Mouse (Mus musculus) megakaryocyte, embryonic 14.5 days (primary cell): Measurements from ENCODE around the gene Utrn. TPM values are rescaled to one million over a fixed set of nuclear protein-coding genes. Genes with fewer than 3 reads are reported as not detected.

Experiments
- H3K27me3 ChIP-seq: replicated peaks from 2 replicates; pipeline ENCODE3; 2012; ENCODE audit warnings: inconsistent platforms
- H3K36me3 ChIP-seq: replicated peaks from 2 replicates; pipeline ENCODE3; 2012; ENCODE audit warnings: low read length, inconsistent platforms, mixed read lengths
- H3K4me1 ChIP-seq: 2 replicates; pipeline ENCODE4 v1.6.1; 2012; ENCODE audit warnings: inconsistent platforms
- H3K4me3 ChIP-seq: replicated peaks from 2 replicates; pipeline ENCODE3; 2012; ENCODE audit warnings: moderate library complexity, mild to moderate bottlenecking, inconsistent platforms
- H3K9me3 ChIP-seq: 2 replicates; pipeline ENCODE4 v1.6.1; 2012; ENCODE audit warnings: inconsistent platforms
- FLI1 ChIP-seq: IDR thresholded peaks from 2 replicates; pipeline ENCODE4 v1.6.1; 2012; ENCODE audit warnings: low read length, inconsistent platforms, mixed read lengths
- GATA1 ChIP-seq: IDR thresholded peaks from 3 replicates; pipeline ENCODE4 v1.6.1; 2012; ENCODE audit warnings: mixed read lengths, low read length, inconsistent platforms, borderline replicate concordance
- polyA plus RNA-seq: library from polyadenylated mRNA; stranded (reverse); fragments of >175 nt; gene quantifications from 2 replicates; pipeline ENCODE4 v1.2.3, GENCODE M21; 2012; ENCODE audit warnings: low replicate concordance; ENCODE audit not compliant: insufficient read depth

Gene Utrn
- polyA plus RNA-seq, 1 experiment, result 6.1 TPM

DNA sequence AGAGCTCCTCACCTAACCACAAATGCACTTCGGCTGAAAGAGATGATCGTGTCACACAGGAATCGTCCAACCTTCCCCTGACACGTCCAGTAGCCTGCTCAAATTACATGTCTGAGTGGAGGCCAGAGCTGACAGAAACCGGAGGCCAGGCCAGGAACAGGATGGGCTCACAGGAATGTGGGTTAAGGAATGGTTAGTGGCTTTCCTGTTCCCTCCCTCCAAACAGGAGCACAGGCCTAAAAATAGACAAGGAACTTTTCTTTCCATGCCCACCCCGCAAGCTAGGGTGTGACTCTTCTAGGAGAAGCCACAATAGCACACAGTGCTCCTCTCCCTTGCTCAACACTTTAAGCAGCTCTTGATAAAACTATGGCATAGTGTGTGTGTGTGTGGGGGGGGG lies 174.4 kb downstream of the Utrn start:
- no peaks in the 10 kb centered on the region for H3K27me3 ChIP-seq
- H3K36me3 ChIP-seq, result peaks cover 57% of the 10 kb centered on the region
- peak overlapping the region; percentile 80 for H3K4me3 ChIP-seq
- H3K9me3 ChIP-seq, result no peaks in the 10 kb centered on the region
- H3K4me1 ChIP-seq, result peaks cover 81% of the 10 kb centered on the region
- TF ChIP-seq GATA1 (no peak), FLI1 (peak; percentile 43; the same call in 1 of the 2 replicates)

DNA sequence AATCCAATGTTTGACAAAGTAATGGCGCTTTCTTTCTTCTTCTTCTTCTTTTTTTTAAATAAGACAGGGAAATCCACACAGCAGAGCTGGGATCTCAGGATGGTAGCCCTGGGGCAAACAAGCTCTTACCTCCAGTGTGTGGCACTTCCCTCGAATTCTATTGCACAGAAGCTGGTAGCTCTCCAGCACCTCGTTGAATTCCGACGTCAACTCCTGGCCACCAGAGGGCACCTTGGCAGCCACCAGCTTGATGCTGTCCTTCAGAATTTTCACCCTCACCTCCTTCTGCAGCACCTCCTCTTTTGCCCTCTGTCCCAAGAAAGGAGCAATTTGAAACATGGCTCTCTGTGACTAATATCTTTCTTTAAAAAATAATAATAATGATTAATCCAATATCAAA lies 178.6 kb downstream of the Utrn start:
- TF ChIP-seq GATA1, result no peak
- no peak for TF ChIP-seq FLI1

DNA sequence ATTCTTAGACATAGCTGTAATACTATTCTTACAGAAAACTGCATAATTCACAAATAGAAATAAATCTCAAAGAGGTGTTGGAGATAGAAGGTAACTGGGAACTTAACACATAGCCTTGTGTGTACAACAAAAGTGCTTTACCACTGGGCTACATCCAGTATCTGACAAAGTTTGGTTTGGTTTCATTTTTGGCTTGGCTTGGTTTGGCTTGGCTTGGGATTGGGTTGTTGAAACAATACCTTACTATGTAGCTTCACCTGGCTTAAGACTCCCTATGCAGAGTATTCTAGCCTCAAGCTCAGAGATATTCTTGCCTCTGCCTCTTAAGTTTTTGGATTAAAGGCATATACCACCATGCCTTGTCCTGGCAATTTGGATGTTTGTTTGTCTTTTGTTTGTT lies 183.5 kb downstream of the Utrn start:
- Histone ChIP-seq H3K9me3 (no peaks in the 10 kb centered on the region), H3K36me3 (peaks cover 88% of the 10 kb centered on the region), H3K4me1 (peaks cover 19% of the 10 kb centered on the region), H3K27me3 (no peaks in the 10 kb centered on the region), H3K4me3 (no peak overlapping the region)
- TF ChIP-seq FLI1 (no peak), GATA1 (no peak)

More for the DNA sequence above, 178.6 kb downstream of the Utrn start:
- Histone ChIP-seq H3K4me1 (peaks cover 57% of the 10 kb centered on the region), H3K36me3 (peaks cover 57% of the 10 kb centered on the region), H3K4me3 (no peak overlapping the region), H3K27me3 (no peaks in the 10 kb centered on the region), H3K9me3 (no peaks in the 10 kb centered on the region)

DNA sequence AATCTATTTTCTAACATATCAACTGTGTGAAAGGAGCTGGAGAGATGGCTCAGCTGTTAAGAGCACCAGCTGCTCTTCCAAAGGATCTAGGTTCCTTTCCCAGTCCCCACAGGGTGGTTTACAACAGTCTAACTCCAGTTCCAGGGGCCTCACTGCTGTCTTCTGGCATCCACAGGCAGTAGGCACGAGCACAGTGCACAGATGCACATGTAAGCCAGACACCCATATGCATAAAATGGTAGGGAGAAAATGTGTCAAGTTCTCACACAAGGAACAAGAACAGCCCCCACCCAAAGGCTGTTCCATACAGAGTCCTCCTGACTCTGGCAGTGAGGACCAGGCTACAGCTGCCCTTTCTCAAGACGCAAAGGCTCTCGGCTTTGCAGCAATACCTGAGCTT lies 185.1 kb downstream of the Utrn start:
- Histone ChIP-seq H3K27me3 (no peaks in the 10 kb centered on the region), H3K4me1 (peaks cover 16% of the 10 kb centered on the region), H3K36me3 (peaks cover 90% of the 10 kb centered on the region), H3K4me3 (no peak overlapping the region), H3K9me3 (no peaks in the 10 kb centered on the region)
- no peak for TF ChIP-seq GATA1
- no peak for TF ChIP-seq FLI1

DNA sequence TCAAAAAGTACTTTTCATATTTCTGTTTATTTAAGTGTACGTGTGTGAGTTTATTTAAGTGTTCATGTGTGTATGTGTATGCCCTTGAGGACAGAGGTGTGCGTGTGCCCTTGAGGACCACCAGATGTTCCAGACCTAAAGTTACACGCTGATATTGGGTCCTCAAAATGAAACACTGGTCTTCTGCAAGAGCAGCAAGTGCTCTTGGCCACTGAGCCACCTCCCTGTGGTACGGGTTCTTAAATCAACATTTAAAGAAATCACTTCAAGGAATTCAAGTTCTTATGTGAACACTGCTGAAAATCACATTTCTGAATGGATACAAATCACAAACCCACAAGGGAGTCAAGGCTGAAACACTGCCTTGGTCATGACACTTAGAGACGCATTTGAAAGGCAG lies 195.9 kb downstream of the Utrn start:
- TF ChIP-seq FLI1 (no peak), GATA1 (no peak)
- H3K36me3 ChIP-seq, result peaks cover 85% of the 10 kb centered on the region
- no peaks in the 10 kb centered on the region for H3K9me3 ChIP-seq
- H3K4me1 ChIP-seq, result no peaks in the 10 kb centered on the region
- H3K27me3 ChIP-seq, result no peaks in the 10 kb centered on the region
- no peak overlapping the region for H3K4me3 ChIP-seq

DNA sequence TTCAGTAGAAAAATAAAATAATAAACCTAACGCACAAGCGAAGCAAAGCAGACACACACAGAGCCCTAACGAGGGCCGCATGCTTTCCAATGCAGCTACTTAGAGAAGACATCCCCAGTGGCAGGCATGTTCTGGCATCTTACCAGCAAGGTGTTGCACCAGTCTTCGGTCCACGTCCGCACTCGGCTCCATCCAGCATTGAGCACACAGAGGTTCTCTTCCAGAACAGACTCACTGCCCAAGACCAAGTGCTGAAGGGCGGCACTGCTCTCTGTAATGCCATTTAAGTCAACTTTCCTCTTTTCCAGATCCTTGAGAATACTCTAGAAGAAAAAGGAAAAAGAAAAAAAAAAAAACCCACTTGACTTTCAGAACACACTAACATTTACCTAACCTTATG lies 197.6 kb downstream of the Utrn start:
- H3K9me3 ChIP-seq, result no peaks in the 10 kb centered on the region
- H3K4me1 ChIP-seq, result no peaks in the 10 kb centered on the region
- peaks cover 86% of the 10 kb centered on the region for H3K36me3 ChIP-seq
- no peak overlapping the region for H3K4me3 ChIP-seq
- H3K27me3 ChIP-seq, result no peaks in the 10 kb centered on the region
- no peak for TF ChIP-seq GATA1
- TF ChIP-seq FLI1, result no peak

DNA sequence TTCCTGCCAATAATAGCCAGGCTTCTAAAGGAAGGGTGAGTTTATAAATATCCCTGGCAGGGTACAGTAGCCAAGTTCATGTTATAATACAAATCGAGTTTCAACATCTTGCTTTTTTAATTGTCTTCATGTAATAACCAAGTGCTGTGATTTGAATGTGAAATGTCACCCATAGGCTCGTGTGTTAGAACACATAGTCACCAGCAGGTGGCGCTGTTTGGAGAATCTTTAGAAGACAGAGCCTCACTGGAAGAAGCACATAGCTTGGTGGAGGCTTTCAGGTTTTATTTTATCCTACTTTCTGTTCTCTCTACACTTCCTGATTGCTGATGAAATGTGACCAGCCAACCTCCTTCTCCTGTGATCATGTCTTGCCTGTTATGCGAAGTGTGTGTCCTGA lies 207.1 kb downstream of the Utrn start:
- peaks cover 90% of the 10 kb centered on the region for H3K36me3 ChIP-seq
- no peaks in the 10 kb centered on the region; the same call in 1 of the 2 replicates for H3K4me1 ChIP-seq
- H3K4me3 ChIP-seq, result no peak overlapping the region
- H3K9me3 ChIP-seq, result peaks cover 8% of the 10 kb centered on the region
- no peaks in the 10 kb centered on the region for H3K27me3 ChIP-seq
- TF ChIP-seq FLI1, result no peak
- no peak for TF ChIP-seq GATA1

DNA sequence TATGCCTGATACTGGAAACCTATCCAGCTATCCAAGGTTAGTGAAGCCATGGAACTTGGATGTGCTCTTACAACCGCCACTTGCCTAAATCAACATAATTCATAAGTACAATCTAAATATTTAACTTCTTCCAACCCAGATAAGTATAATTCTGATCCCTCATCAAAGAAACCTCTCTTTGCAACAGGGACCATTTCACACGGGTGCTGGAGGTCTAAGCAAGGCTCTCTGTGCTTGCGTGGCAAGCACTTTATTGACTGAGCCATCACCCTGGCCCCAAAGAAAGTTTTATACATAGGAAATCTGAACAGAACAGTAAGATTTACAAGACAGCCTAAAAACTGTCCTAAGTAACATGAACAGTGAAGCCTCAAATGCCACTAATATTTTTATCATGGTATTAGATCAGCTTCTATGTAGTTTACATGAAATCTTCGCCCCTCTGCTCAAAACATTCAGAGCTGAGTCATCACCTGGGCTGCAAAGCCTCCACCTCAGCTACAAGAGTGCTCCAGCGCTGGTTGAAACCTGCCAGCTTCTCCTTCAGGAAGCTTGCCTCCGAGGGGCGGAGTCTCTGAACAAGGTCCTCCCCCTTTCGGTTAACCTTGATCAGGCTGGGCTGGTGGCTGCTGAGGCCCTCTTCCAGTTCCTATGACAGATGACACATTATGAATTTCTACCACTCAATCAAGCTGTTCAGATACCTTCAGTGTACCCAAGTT lies 211.0 kb downstream of the Utrn start:
- Histone ChIP-seq H3K4me1 (no peaks in the 10 kb centered on the region; the same call in 1 of the 2 replicates), H3K4me3 (no peak overlapping the region), H3K9me3 (peaks cover 6% of the 10 kb centered on the region), H3K27me3 (no peaks in the 10 kb centered on the region), H3K36me3 (peaks cover 81% of the 10 kb centered on the region)
- TF ChIP-seq FLI1, result no peak
- TF ChIP-seq GATA1, result no peak

DNA sequence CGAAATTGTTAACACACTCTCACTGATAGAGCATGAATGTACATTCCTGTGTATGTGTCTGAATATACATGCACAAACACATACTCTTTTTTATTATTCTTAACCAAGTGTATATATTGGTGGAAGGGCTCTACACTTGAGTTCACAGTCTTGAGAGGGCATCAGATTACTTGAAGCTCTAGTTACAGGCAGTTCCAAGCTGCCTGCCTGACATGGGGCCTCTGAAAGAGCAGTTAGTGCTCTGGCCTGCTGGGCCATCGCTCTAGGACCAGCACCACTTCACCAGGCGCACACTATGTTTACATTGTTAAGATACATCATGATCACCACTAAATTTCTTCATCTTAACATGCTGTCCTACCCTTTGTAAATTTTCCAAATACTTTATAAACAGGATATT lies 216.2 kb downstream of the Utrn start:
- TF ChIP-seq GATA1 (no peak), FLI1 (no peak)

DNA sequence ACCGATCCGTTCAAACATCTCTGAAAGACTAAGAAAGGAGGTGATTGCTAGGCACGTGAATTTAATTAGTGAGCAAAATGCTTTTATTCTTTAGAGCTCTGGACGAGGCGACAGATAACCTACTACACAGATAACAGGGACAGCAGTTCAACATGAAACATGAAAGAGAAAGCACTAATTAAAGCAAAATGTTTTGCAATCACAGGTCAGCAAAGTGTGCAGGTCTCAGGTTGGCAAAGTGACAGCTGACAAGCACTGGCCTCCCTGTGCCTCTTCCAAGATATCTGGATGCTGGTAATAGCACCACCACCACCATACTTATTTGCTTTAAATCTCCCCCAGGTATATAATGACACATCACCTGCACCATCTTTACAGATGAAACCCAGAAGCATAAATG lies 223.0 kb downstream of the Utrn start:
- Histone ChIP-seq H3K27me3 (no peaks in the 10 kb centered on the region), H3K4me1 (peaks cover 11% of the 10 kb centered on the region), H3K36me3 (peaks cover 87% of the 10 kb centered on the region), H3K9me3 (no peaks in the 10 kb centered on the region), H3K4me3 (no peak overlapping the region)
- TF ChIP-seq FLI1 (no peak), GATA1 (no peak)

More for the DNA sequence above, 216.2 kb downstream of the Utrn start:
- Histone ChIP-seq H3K4me1 (no peaks in the 10 kb centered on the region; the same call in 1 of the 2 replicates), H3K27me3 (no peaks in the 10 kb centered on the region), H3K36me3 (peaks cover 91% of the 10 kb centered on the region), H3K9me3 (no peaks in the 10 kb centered on the region), H3K4me3 (no peak overlapping the region)
